Mouse (Mus musculus): Measurements from ENCODE around the gene Ryr3.
"Not testable (repeated sequence)": the region's sequence is repeated elsewhere in the genome, so short reads cannot be mapped to it uniquely, and the experiment has no call there.

GRCm38 (mm10) chr2:113091316-113091715, 125.6 kb downstream of the Ryr3 start:
- TF ChIP-seq CTCF (IDR thresholded peaks at IDR 0.05; ENCODE audit: extremely low read depth, insufficient read length, insufficient replicate concordance, low read depth, low read length); POLR2A (IDR thresholded peaks at IDR 0.05; ENCODE audit: low read depth, low read length): not testable (repeated sequence)

Data from small intestine, adult 2 months (tissue).